Mouse (Mus musculus): ENCODE data around the gene Fam206a. TPM values are rescaled to one million over a fixed set of nuclear protein-coding genes. Genes with fewer than 3 reads are reported as not detected.

Gene Fam206a
- polyA plus RNA-seq, 1 experiment from 2014 or later, result 23.9 TPM

DNA sequence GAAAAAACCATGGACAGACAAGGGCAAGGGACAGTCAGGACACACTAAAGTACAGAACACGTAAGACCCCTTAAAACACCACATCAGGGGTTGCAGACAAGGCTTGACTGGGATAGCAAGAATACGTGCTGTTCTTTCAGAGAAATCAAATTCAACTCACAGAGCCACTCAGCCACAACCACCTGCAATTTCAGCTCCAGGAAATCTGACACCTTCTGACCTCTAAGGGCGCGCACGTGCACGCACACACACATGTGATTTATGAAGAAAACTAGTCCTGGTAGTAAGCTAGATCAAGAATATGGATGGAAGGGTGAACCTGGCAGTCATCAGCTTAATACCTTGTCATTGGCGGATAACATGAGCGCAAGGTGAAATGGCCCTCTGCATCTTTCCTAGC is 13.0 kb downstream of the Fam206a start:
- Histone ChIP-seq H3K4me2 (replicated peaks) (no peak overlapping the region), H3K27me3 (no peaks in the 10 kb centered on the region), H3K27ac (no peak overlapping the region), H3K4me1 (no peaks in the 10 kb centered on the region), H3K4me3 (no peak overlapping the region), H3K36me3 (no peaks in the 10 kb centered on the region), H3K9me3 (no peaks in the 10 kb centered on the region), H3K9ac (no peak overlapping the region)
- ATAC-seq (ENCODE audit: insufficient number of reproducible peaks, insufficient read depth, low FRiP score, low TSS enrichment), result no peak
- WGBS, result 64% methylated on average over 8 of the region's 8 CpGs

DNA sequence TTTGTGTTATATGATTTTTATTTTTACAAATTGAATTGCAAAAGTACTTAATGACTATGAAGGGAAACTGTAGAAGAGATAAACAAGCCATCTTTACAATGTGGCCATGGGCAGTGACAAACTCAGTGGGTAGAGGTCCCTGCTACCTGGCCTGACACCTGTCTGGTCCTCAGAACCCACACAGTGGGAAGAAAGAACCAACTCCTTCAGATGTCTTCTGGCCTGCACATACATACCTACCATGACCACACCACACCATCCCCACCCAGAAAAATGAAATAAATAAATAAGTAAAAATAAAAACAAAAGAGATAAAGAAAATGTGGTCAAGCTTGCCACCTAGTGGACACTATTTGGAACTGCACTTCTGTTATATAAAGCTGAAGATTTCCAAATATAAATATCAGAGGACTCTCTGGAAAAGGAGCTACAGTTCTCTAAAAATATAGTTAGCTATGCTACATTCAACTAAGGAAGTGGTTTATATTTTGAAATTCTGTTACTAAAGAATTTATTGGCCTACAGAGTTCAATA is 17.9 kb downstream of the Fam206a start:
- Histone ChIP-seq H3K4me2 (replicated peaks) (no peak overlapping the region), H3K4me1 (no peaks in the 10 kb centered on the region), H3K27me3 (no peaks in the 10 kb centered on the region), H3K9ac (no peak overlapping the region), H3K27ac (no peak overlapping the region), H3K9me3 (no peaks in the 10 kb centered on the region), H3K4me3 (no peak overlapping the region), H3K36me3 (no peaks in the 10 kb centered on the region)
- ATAC-seq (ENCODE audit: insufficient number of reproducible peaks, insufficient read depth, low FRiP score, low TSS enrichment), result no peak

DNA sequence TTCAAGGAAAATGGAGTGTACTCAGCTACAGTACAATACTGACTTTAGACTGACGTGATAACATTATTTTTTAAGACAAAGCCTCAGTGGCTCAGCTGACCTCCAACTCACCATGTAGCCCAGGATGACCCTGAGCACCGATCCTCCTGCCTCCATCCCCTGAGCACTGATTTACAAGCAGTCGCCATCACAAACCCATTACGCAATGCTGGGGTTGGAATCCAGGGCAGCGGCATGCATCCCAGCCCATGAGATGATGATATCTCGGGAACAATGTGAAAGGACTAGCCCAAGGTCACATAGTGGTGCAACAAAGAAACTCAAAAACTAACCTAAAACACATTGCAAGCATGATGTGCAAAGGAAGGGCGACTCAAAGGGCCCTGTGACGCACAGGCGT is 22.1 kb downstream of the Fam206a start:
- no peaks in the 10 kb centered on the region for H3K9me3 ChIP-seq
- H3K36me3 ChIP-seq, result peaks cover 12% of the 10 kb centered on the region; the same call in 1 of the 2 replicates
- H3K27ac ChIP-seq, result no peak overlapping the region
- H3K4me3 ChIP-seq, result no peak overlapping the region
- H3K4me1 ChIP-seq, result no peaks in the 10 kb centered on the region
- H3K9ac ChIP-seq, result no peak overlapping the region
- no peaks in the 10 kb centered on the region for H3K27me3 ChIP-seq
- no peak overlapping the region for H3K4me2 ChIP-seq (replicated peaks)
- WGBS, result 92% methylated on average over 9 of the region's 9 CpGs
- ATAC-seq (ENCODE audit: insufficient number of reproducible peaks, insufficient read depth, low FRiP score, low TSS enrichment), result no peak

DNA sequence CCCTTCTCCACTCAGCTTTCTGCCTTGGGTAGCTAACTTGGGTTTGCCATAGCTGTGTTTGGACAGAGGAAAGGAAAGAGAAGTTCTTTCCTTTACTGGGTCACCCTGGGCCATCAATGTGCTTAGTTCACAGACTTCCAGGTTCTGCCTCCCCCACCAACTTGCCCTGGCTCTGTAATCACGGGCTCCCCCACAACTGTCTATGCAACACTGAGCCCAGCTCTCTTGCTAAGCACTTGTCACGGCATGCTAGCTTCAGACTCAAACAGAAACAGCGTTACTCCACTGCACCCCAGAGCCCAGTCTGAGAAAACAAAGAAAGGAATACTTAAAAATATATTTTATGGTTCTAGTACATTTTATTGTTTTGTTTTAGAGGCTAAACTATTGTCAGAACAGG is 26.8 kb downstream of the Fam206a start:
- no peak overlapping the region for H3K4me2 ChIP-seq (replicated peaks)
- H3K36me3 ChIP-seq, result peaks cover 25% of the 10 kb centered on the region
- H3K4me3 ChIP-seq, result no peak overlapping the region
- ATAC-seq (ENCODE audit: insufficient number of reproducible peaks, insufficient read depth, low FRiP score, low TSS enrichment), result no peak
- H3K9me3 ChIP-seq, result no peaks in the 10 kb centered on the region
- WGBS, result 78% methylated on average over 3 of the region's 3 CpGs
- no peak overlapping the region for H3K27ac ChIP-seq
- no peaks in the 10 kb centered on the region for H3K4me1 ChIP-seq
- no peaks in the 10 kb centered on the region for H3K27me3 ChIP-seq
- no peak overlapping the region for H3K9ac ChIP-seq

DNA sequence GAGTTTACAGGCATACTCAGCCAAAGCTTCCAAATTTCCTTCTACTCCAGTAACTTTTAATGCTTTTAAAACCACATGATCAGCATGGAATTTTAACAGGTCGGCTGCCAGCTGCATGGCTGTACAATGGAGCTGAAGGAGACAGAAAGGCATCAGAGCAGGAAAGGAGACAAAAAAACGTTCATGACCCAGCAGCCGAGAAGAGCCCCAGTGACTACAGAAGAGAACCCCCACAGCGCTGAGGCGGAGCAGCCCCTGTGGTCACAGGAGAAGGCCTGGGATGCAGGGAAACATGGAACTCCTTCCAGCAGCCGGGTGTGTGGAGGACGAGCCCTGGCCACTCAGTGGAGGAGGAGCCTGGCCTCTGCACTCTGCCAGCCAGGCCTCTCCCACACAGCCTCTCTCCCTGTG is 27.4 kb downstream of the Fam206a start:
- no peaks in the 10 kb centered on the region for H3K4me1 ChIP-seq
- H3K9ac ChIP-seq, result no peak overlapping the region
- no peaks in the 10 kb centered on the region for H3K9me3 ChIP-seq
- H3K36me3 ChIP-seq, result peaks cover 31% of the 10 kb centered on the region
- no peaks in the 10 kb centered on the region for H3K27me3 ChIP-seq
- ATAC-seq (ENCODE audit: insufficient number of reproducible peaks, insufficient read depth, low FRiP score, low TSS enrichment), result no peak
- WGBS, result 74% methylated on average over 7 of the region's 7 CpGs
- no peak overlapping the region for H3K27ac ChIP-seq
- no peak overlapping the region for H3K4me2 ChIP-seq (replicated peaks)
- no peak overlapping the region for H3K4me3 ChIP-seq

DNA sequence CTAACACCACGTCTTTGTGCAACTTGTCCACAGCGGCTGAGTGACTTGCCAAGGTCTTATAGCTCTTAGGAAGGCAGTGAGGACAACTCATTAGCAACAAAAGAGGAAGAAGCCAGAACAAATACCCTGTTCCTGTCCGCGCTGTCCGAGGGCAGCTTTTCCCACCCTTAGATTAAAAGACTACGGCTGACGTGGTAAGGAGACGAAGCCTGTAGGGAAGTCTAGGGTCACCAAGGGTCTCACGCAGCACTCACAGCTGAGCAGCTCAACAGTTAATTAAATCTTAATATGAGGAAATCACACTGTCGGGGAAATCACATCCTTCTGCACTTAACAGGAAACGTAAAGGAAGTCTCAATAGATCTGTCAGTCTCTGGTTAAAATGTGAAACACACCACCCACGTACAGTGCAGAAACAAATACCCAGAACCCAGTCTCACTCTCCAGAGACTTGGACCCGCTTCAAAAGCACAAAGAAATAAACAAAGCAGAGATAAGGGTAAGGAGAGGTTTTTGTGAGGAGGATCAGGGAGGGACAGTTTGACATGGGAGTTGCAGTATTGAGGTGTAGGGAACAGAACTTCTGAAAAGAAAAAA is 29.0 kb downstream of the Fam206a start:
- Histone ChIP-seq H3K4me1 (no peaks in the 10 kb centered on the region), H3K27ac (no peak overlapping the region), H3K36me3 (peaks cover 39% of the 10 kb centered on the region), H3K9ac (no peak overlapping the region), H3K4me2 (replicated peaks) (no peak overlapping the region), H3K27me3 (no peaks in the 10 kb centered on the region), H3K4me3 (no peak overlapping the region), H3K9me3 (no peaks in the 10 kb centered on the region)
- no peak for ATAC-seq (ENCODE audit: insufficient number of reproducible peaks, insufficient read depth, low FRiP score, low TSS enrichment)
- 61% methylated on average over 13 of the region's 13 CpGs for WGBS

DNA sequence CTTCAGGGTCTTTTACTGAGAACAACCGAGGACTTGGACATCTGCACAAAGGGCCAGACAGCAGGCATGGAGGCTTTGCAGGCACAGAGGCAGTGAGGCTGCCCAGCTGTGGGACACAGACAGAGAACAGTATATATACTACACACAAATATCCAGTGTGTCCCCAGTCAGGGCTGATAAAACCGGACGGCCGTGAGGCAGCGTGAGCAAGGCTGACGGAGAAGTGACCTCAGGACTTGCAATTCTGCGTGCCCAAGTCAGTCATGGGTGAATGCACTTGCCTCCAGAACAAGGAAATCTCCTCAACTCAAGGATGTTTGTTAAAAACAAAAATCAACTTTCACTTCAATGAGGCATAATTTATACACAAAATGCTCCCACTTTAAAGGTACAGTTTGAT is 29.9 kb downstream of the Fam206a start:
- no peak overlapping the region for H3K4me2 ChIP-seq (replicated peaks)
- ATAC-seq (ENCODE audit: insufficient number of reproducible peaks, insufficient read depth, low FRiP score, low TSS enrichment), result no peak
- 80% methylated on average over 7 of the region's 7 CpGs for WGBS
- no peak overlapping the region for H3K9ac ChIP-seq
- no peaks in the 10 kb centered on the region for H3K4me1 ChIP-seq
- H3K9me3 ChIP-seq, result no peaks in the 10 kb centered on the region
- no peak overlapping the region for H3K4me3 ChIP-seq
- H3K27ac ChIP-seq, result no peak overlapping the region
- peaks cover 36% of the 10 kb centered on the region for H3K36me3 ChIP-seq
- H3K27me3 ChIP-seq, result no peaks in the 10 kb centered on the region

DNA sequence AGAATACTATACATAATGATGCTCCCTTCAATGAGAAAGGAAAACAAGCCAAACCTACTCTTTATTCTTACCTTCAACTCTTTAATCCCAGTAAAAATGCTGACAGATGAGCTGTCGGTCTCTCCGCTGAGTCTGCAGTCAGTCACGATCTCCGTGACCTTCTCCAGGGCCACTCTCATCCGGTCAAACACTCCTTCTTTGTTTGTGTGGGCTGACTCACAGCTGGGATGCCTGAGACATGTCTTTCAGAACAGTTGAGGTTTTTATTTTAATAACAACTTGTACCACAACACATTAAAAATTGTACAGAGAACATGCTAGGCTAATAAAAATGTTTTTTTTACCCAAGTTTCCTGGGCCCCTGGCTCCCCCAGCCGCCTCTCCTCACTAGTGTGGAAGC is 35.5 kb downstream of the Fam206a start:
- Histone ChIP-seq H3K4me3 (no peak overlapping the region), H3K4me1 (no peaks in the 10 kb centered on the region), H3K9me3 (no peaks in the 10 kb centered on the region), H3K9ac (no peak overlapping the region), H3K36me3 (peaks cover 34% of the 10 kb centered on the region), H3K4me2 (replicated peaks) (no peak overlapping the region), H3K27ac (no peak overlapping the region), H3K27me3 (no peaks in the 10 kb centered on the region)
- WGBS, result 57% methylated on average over 6 of the region's 6 CpGs
- no peak for ATAC-seq (ENCODE audit: insufficient number of reproducible peaks, insufficient read depth, low FRiP score, low TSS enrichment)

DNA sequence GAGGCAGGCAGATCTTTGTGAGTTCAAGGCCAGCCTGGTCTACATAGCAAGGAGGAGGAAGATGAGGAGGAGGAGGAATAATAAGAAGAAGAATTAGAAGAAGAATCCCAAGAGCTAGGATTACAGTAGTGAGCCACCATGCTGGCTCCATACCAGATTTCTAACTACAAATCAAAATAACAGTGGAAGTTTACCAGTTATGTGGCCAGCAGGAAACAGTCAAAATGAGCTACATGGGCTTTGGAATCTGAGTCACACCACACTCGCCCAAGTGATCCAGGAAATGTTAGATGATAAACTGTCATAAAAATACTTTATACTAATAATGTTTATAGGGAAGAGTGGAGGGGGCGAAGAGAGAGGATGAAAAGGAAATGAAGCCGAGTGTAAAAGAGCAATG is 38.2 kb downstream of the Fam206a start:
- Histone ChIP-seq H3K4me3 (no peak overlapping the region), H3K4me2 (replicated peaks) (no peak overlapping the region), H3K9ac (no peak overlapping the region), H3K9me3 (no peaks in the 10 kb centered on the region), H3K36me3 (peaks cover 31% of the 10 kb centered on the region), H3K27ac (no peak overlapping the region), H3K4me1 (no peaks in the 10 kb centered on the region), H3K27me3 (no peaks in the 10 kb centered on the region)
- 85% methylated on average over 3 of the region's 3 CpGs for WGBS
- ATAC-seq (ENCODE audit: insufficient number of reproducible peaks, insufficient read depth, low FRiP score, low TSS enrichment), result no peak

DNA sequence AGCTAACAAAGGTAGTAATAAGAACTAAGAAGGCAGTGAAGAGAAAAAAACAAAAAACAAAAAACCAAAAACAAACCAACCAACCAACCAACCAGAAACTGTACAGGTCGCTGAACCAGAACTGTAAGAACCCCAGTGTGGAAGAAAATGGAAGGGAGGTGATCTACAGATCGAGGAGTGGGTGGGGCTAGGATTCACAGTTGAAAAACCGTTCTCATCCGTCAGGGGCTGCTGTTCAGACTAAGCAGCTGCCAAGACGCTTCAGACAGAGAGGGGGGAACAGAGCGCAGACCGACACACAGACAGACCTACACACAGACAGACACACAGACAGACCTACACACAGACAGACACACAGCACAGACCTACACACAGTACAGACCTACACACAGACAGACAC is 40.4 kb downstream of the Fam206a start:
- WGBS, result 79% methylated on average over 7 of the region's 7 CpGs
- no peak overlapping the region for H3K27ac ChIP-seq
- no peak overlapping the region for H3K4me2 ChIP-seq (replicated peaks)
- no peak for ATAC-seq (ENCODE audit: insufficient number of reproducible peaks, insufficient read depth, low FRiP score, low TSS enrichment)
- H3K27me3 ChIP-seq, result no peaks in the 10 kb centered on the region
- no peaks in the 10 kb centered on the region for H3K9me3 ChIP-seq
- no peak overlapping the region for H3K4me3 ChIP-seq
- H3K36me3 ChIP-seq, result peaks cover 23% of the 10 kb centered on the region
- H3K4me1 ChIP-seq, result no peaks in the 10 kb centered on the region
- no peak overlapping the region for H3K9ac ChIP-seq

DNA sequence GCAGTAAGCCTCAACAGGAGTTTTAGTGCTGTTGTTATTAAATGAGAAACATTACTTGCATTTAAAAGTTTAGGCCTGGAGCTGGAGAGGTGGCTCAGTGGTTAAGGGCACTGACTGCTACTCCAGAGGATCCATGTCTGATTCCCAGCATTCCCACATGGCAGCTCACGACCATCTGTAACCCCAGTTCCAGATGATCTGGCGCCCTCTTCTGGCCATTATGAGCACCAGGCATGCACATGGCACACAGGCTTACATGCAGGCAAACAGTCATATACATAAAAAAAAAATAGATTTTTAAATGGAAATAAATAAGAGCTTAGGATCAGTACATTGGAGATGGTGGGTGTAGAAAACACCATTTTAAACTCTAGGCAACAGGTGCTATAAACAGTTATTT is 41.8 kb downstream of the Fam206a start:
- no peak overlapping the region for H3K9ac ChIP-seq
- no peak for ATAC-seq (ENCODE audit: insufficient number of reproducible peaks, insufficient read depth, low FRiP score, low TSS enrichment)
- H3K4me1 ChIP-seq, result no peaks in the 10 kb centered on the region
- peaks cover 23% of the 10 kb centered on the region for H3K36me3 ChIP-seq
- no peaks in the 10 kb centered on the region for H3K9me3 ChIP-seq
- no peak overlapping the region for H3K4me2 ChIP-seq (replicated peaks)
- WGBS, result 88% methylated on average over 2 of the region's 2 CpGs
- no peaks in the 10 kb centered on the region for H3K27me3 ChIP-seq
- H3K4me3 ChIP-seq, result no peak overlapping the region
- no peak overlapping the region for H3K27ac ChIP-seq

DNA sequence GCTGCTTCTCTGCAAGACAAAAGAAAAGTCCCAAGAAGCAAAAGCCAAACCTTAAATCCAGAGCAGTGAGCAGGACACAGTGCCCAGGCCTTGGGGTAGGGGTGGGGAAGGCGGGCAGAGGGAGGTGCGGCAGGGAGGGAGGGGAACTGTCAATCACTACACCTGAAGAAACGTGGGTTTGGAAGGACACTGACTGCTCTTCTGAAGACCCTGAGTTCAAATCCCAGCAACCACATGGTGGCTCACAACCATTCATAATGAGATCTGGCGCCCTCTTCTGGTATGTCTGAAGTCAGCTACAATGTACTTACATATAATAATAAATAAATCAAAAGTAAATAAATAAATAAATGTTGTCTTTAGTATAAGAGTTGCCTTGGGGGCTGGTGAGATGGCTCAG is 42.8 kb downstream of the Fam206a start:
- no peaks in the 10 kb centered on the region for H3K27me3 ChIP-seq
- H3K27ac ChIP-seq, result no peak overlapping the region
- 90% methylated on average over 4 of the region's 4 CpGs for whole genome bisulfite sequencing
- no peak for ATAC-seq (ENCODE audit: insufficient number of reproducible peaks, insufficient read depth, low FRiP score, low TSS enrichment)
- no peaks in the 10 kb centered on the region for H3K4me1 ChIP-seq
- H3K36me3 ChIP-seq, result peaks cover 23% of the 10 kb centered on the region
- no peaks in the 10 kb centered on the region for H3K9me3 ChIP-seq
- no peak overlapping the region for H3K4me3 ChIP-seq
- H3K9ac ChIP-seq, result no peak overlapping the region
- no peak overlapping the region for H3K4me2 ChIP-seq (replicated peaks)
